Mouse (Mus musculus) cerebellum, adult 2 months (tissue): ENCODE measurements at regions not wholly inside any gene's neighbourhood (a gene's known extent, or its start where the extent isn't known, plus 50 kb on each side); places are given as distances from the start of the nearest gene placed in this dataset.
A peak's percentile ranks its signal among the peaks of the same experiment; 100 is the strongest.

Experiments used
- DNase-seq, 2 experiments: peaks; one replicate each; pipeline ENCODE4 v3.0.0; 2021
- H3K27ac ChIP-seq: fragments of 200-500 bp; 2 replicates; pipeline ENCODE4 v1.5.1; 2012; ENCODE audit warnings: low read length, control low read depth, inconsistent platforms; ENCODE audit not compliant: insufficient read depth
- H3K27me3 ChIP-seq: fragments of 200-500 bp; 2 replicates; pipeline ENCODE4 v1.6.1; 2012; ENCODE audit warnings: inconsistent platforms, mild to moderate bottlenecking, low read length, moderate library complexity; ENCODE audit not compliant: control insufficient read depth, insufficient read depth
- H3K4me1 ChIP-seq: fragments of 200-500 bp; 2 replicates; pipeline ENCODE4 v1.6.1; 2011; ENCODE audit warnings: low read length; ENCODE audit not compliant: control insufficient read depth, insufficient read depth
- H3K4me3 ChIP-seq: fragments of 200-500 bp; replicated peaks from 2 replicates; pipeline ENCODE3; 2011; ENCODE audit warnings: mild to moderate bottlenecking, low read depth, low read length, control low read depth; ENCODE audit not compliant: insufficient read depth
- CTCF ChIP-seq: fragments of 200-500 bp; IDR thresholded peaks from 2 replicates; pipeline ENCODE4 v1.5.1; 2011; ENCODE audit warnings: low read depth, mild to moderate bottlenecking, control low read depth, low read length, moderate library complexity, borderline replicate concordance; ENCODE audit not compliant: insufficient read depth
- POLR2A ChIP-seq: fragments of 200-500 bp; IDR thresholded peaks from 2 replicates; pipeline ENCODE4 v1.6.1; 2011; ENCODE audit warnings: low read length, control low read depth, borderline replicate concordance; ENCODE audit not compliant: insufficient read depth
- WGBS: fragments of 180-500 bp; shearing (Covaris S2); methylation state at CpG from one replicate; pipeline ENCODE4 v1.1.7; 2018; 5-methylcytosine and 5-hydroxymethylcytosine counted together

GRCm38 (mm10) chr4:30776816-30777442, 1187.0 kb upstream of the Map3k7 start:
- DNase-seq: no peak
- Histone ChIP-seq H3K27me3 (no peaks in the 10 kb centered on the region), H3K4me3 (no peak overlapping the region), H3K27ac (no peak overlapping the region), H3K4me1 (no peaks in the 10 kb centered on the region)
- 69% methylated on average over 2 of the region's 2 CpGs for WGBS
- TF ChIP-seq POLR2A (no peak), CTCF (no peak)

GRCm38 (mm10) chr4:30781649-30782048, 1182.2 kb upstream of the Map3k7 start:
- no peak for TF ChIP-seq POLR2A
- TF ChIP-seq CTCF: no peak
- DNase-seq: no peak
- Histone ChIP-seq H3K4me3 (no peak overlapping the region), H3K27ac (no peak overlapping the region), H3K4me1 (no peaks in the 10 kb centered on the region), H3K27me3 (no peaks in the 10 kb centered on the region)
- 73% methylated on average over 2 of the region's 2 CpGs for WGBS

- H3K27ac ChIP-seq: no peak overlapping the region
- H3K4me3 ChIP-seq: no peak overlapping the region
Observed at GRCm38 (mm10) chr4:30789976-30790657, 1173.8 kb upstream of the Map3k7 start.

GRCm38 (mm10) chr4:30809798-30810197, 1154.1 kb upstream of the Map3k7 start:
- no peak overlapping the region for H3K27ac ChIP-seq
- no peaks in the 10 kb centered on the region for H3K4me1 ChIP-seq
- no peak for TF ChIP-seq CTCF
- DNase-seq: no peak
- H3K27me3 ChIP-seq: no peaks in the 10 kb centered on the region
- H3K4me3 ChIP-seq: no peak overlapping the region

More at GRCm38 (mm10) chr4:30789976-30790657, 1173.8 kb upstream of the Map3k7 start:
- 37% methylated on average over 5 of the region's 5 CpGs for WGBS
- H3K27me3 ChIP-seq: no peaks in the 10 kb centered on the region
- H3K4me1 ChIP-seq: no peaks in the 10 kb centered on the region
- TF ChIP-seq CTCF: no peak
- TF ChIP-seq POLR2A: no peak
- DNase-seq: no peak

- Histone ChIP-seq H3K4me1 (no peaks in the 10 kb centered on the region), H3K27me3 (no peaks in the 10 kb centered on the region), H3K27ac (no peak overlapping the region), H3K4me3 (no peak overlapping the region)
- TF ChIP-seq POLR2A (no peak), CTCF (no peak)
- DNase-seq: no peak
- 28% methylated on average over 5 of the region's 5 CpGs for WGBS
Observed at GRCm38 (mm10) chr4:30855361-30856056, 1108.4 kb upstream of the Map3k7 start.

- 60% methylated on average over 2 of the region's 2 CpGs for WGBS
- H3K4me1 ChIP-seq: no peaks in the 10 kb centered on the region
- TF ChIP-seq POLR2A (no peak), CTCF (no peak)
- peak in 1 of 2 experiments; percentile 10 for DNase-seq
- H3K27ac ChIP-seq: no peak overlapping the region
- H3K27me3 ChIP-seq: no peaks in the 10 kb centered on the region
- H3K4me3 ChIP-seq: no peak overlapping the region
Observed at GRCm38 (mm10) chr4:30904966-30905365, 1058.9 kb upstream of the Map3k7 start.

GRCm38 (mm10) chr4:30922944-30923343, 1041.0 kb upstream of the Map3k7 start:
- no peak for DNase-seq
- Histone ChIP-seq H3K4me1 (no peaks in the 10 kb centered on the region), H3K4me3 (no peak overlapping the region), H3K27ac (no peak overlapping the region), H3K27me3 (no peaks in the 10 kb centered on the region)
- TF ChIP-seq CTCF (no peak), POLR2A (no peak)
- 85% methylated on average over 4 of the region's 4 CpGs for WGBS

- DNase-seq: no peak
- TF ChIP-seq POLR2A (no peak), CTCF (no peak)
Observed at GRCm38 (mm10) chr4:30932358-30932757, 1031.5 kb upstream of the Map3k7 start.

More at GRCm38 (mm10) chr4:30932358-30932757, 1031.5 kb upstream of the Map3k7 start:
- no peak overlapping the region for H3K27ac ChIP-seq
- H3K4me3 ChIP-seq: no peak overlapping the region
- H3K4me1 ChIP-seq: no peaks in the 10 kb centered on the region
- WGBS: 70% methylated on average over 3 of the region's 3 CpGs
- H3K27me3 ChIP-seq: no peaks in the 10 kb centered on the region
